Mouse (Mus musculus): Measurements from ENCODE around the gene Atp2c1. TPM values are rescaled to one million over a fixed set of nuclear protein-coding genes. Genes with fewer than 3 reads are reported as not detected.

The Atp2c1 gene
- polyA plus RNA-seq, 1 experiment: 20.5 TPM

DNA sequence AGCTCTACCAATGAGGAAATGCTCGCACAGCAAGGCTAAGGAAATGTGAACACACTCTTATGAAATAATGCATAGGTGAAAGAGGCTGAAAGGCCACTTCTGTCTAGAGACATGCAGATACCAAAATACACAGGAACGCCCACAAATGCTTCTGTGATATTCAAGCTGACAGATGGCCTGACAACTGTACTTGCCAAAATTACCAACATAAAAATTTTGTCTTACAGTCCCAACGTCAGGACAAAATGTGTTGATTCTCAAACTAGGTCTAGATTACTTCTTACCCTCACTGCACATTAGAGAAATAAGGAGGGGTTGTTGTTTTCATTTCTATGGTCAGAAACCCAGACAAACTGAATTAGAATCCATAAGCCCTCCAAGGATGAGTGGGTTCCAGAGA lies 51.0 kb downstream of the Atp2c1 start:
- no peaks in the 10 kb centered on the region for H3K36me3 ChIP-seq (ENCODE audit: control insufficient read depth, insufficient read depth)
- TF ChIP-seq USF1 (IDR thresholded peaks at IDR 0.05; ENCODE audit: low read depth): no peak
- no peak for TF ChIP-seq REST (IDR thresholded peaks at IDR 0.05; ENCODE audit: insufficient read depth, insufficient read length)
- TF ChIP-seq CEBPB (IDR thresholded peaks at IDR 0.05; ENCODE audit: insufficient read depth, poor library complexity, severe bottlenecking): no peak
- no peak for TF ChIP-seq TCF3 (IDR thresholded peaks at IDR 0.05; ENCODE audit: insufficient read length, low read depth)
- no peak for TF ChIP-seq POLR2AphosphoS2 (IDR thresholded peaks at IDR 0.05; ENCODE audit: insufficient read length, low read depth)
- TF ChIP-seq SRF (IDR thresholded peaks at IDR 0.05; ENCODE audit: control insufficient read depth, insufficient read length, low read depth): no peak
- no peak for TF ChIP-seq MYOG (IDR thresholded peaks at IDR 0.05; ENCODE audit: control insufficient read depth in 1 of 3, insufficient read depth in 1 of 3, insufficient read length in 2 of 3, low read depth in 2 of 3)
- peaks cover 52% of the 10 kb centered on the region for H3K79me2 ChIP-seq (ENCODE audit: control insufficient read depth, insufficient read depth)
- no peak overlapping the region for H3ac ChIP-seq (ENCODE audit: control insufficient read depth, insufficient read length)
- no peaks in the 10 kb centered on the region for H3K27me3 ChIP-seq (ENCODE audit: control insufficient read depth, insufficient read depth, insufficient read length)
- no peak overlapping the region for H3K4me3 ChIP-seq
- H3K4me2 ChIP-seq (ENCODE audit: low read depth): peak overlapping the region; percentile 25

GRCm38 (mm10) chr9:105474910-105475309 lies 52.2 kb downstream of the Atp2c1 start:
- H3K27me3 ChIP-seq (ENCODE audit: control insufficient read depth, insufficient read depth, insufficient read length): no peaks in the 10 kb centered on the region
- H3K4me3 ChIP-seq: no peak overlapping the region
- TF ChIP-seq USF1 (IDR thresholded peaks at IDR 0.05; ENCODE audit: low read depth): no peak
- TF ChIP-seq SRF (IDR thresholded peaks at IDR 0.05; ENCODE audit: control insufficient read depth, insufficient read length, low read depth): no peak
- no peak for TF ChIP-seq E2F4 (IDR thresholded peaks at IDR 0.05; ENCODE audit: insufficient read depth)
- TF ChIP-seq MYOD1 (IDR thresholded peaks at IDR 0.05; ENCODE audit: control insufficient read depth in 1 of 3, insufficient read length in 2 of 3, low read depth in 2 of 3): peak in 2 of 3 experiments; percentile 10 to 15
- no peak for TF ChIP-seq POLR2A (IDR thresholded peaks at IDR 0.05; ENCODE audit: insufficient read length, low read depth)
- peak in 1 of 3 experiments; percentile 48 for TF ChIP-seq MYOG (IDR thresholded peaks at IDR 0.05; ENCODE audit: control insufficient read depth in 1 of 3, insufficient read depth in 1 of 3, insufficient read length in 2 of 3, low read depth in 2 of 3)
- no peak for TF ChIP-seq TCF3 (IDR thresholded peaks at IDR 0.05; ENCODE audit: insufficient read length, low read depth)
- TF ChIP-seq POLR2AphosphoS2 (IDR thresholded peaks at IDR 0.05; ENCODE audit: insufficient read length, low read depth): no peak
- H3K79me2 ChIP-seq (ENCODE audit: control insufficient read depth, insufficient read depth): peaks cover 42% of the 10 kb centered on the region
- H3K4me2 ChIP-seq (ENCODE audit: low read depth): no peak overlapping the region
- no peaks in the 10 kb centered on the region for H3K36me3 ChIP-seq (ENCODE audit: control insufficient read depth, insufficient read depth)
- no peak overlapping the region for H3ac ChIP-seq (ENCODE audit: control insufficient read depth, insufficient read length)

GRCm38 (mm10) chr9:105467787-105468186 lies 59.3 kb downstream of the Atp2c1 start:
- TF ChIP-seq E2F4 (IDR thresholded peaks at IDR 0.05; ENCODE audit: insufficient read depth): no peak
- no peak for TF ChIP-seq TCF3 (IDR thresholded peaks at IDR 0.05; ENCODE audit: insufficient read length, low read depth)
- no peak for TF ChIP-seq MYOD1 (IDR thresholded peaks at IDR 0.05; ENCODE audit: control insufficient read depth in 1 of 3, insufficient read length in 2 of 3, low read depth in 2 of 3)
- no peak for TF ChIP-seq POLR2AphosphoS2 (IDR thresholded peaks at IDR 0.05; ENCODE audit: insufficient read length, low read depth)
- no peak for TF ChIP-seq USF1 (IDR thresholded peaks at IDR 0.05; ENCODE audit: low read depth)
- TF ChIP-seq REST (IDR thresholded peaks at IDR 0.05; ENCODE audit: insufficient read depth, insufficient read length): no peak
- TF ChIP-seq SRF (IDR thresholded peaks at IDR 0.05; ENCODE audit: control insufficient read depth, insufficient read length, low read depth): no peak
- no peak for TF ChIP-seq TCF12 (IDR thresholded peaks at IDR 0.05; ENCODE audit: insufficient read depth, poor library complexity, severe bottlenecking)
- no peak for TF ChIP-seq CEBPB (IDR thresholded peaks at IDR 0.05; ENCODE audit: insufficient read depth, poor library complexity, severe bottlenecking)
- no peak for TF ChIP-seq MYOG (IDR thresholded peaks at IDR 0.05; ENCODE audit: control insufficient read depth in 1 of 3, insufficient read depth in 1 of 3, insufficient read length in 2 of 3, low read depth in 2 of 3)
- no peak for TF ChIP-seq MAX (IDR thresholded peaks at IDR 0.05; ENCODE audit: low read depth)
- no peak overlapping the region for H3K4me2 ChIP-seq (ENCODE audit: low read depth)

DNA sequence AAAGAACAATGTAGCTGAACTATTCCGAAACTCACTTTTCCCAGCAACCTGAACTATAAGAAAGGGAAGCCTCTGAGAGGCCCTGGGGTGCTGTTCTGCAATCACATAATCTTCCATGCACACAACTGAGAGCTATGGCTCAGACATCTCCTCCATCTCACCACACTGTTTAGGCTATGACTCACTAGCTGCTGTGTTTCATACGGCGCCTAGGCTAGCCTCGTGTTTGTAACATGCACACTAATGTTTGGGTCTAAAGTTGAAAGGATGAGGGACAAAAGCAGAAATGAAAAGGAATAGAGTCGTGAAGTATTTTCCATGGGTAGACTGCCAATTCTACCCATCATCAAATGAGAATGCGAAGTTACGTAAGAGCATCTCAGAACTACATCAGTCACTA lies 65.6 kb downstream of the Atp2c1 start:
- H3K79me2 ChIP-seq (ENCODE audit: control insufficient read depth, insufficient read depth): no peaks in the 10 kb centered on the region
- no peak overlapping the region for H3K4me2 ChIP-seq (ENCODE audit: low read depth)
- peaks cover 6% of the 10 kb centered on the region for H3K36me3 ChIP-seq (ENCODE audit: control insufficient read depth, insufficient read depth)
- no peak overlapping the region for H3ac ChIP-seq (ENCODE audit: control insufficient read depth, insufficient read length)
- TF ChIP-seq USF1 (IDR thresholded peaks at IDR 0.05; ENCODE audit: low read depth) (no peak), MYOG (IDR thresholded peaks at IDR 0.05; ENCODE audit: control insufficient read depth in 1 of 3, insufficient read depth in 1 of 3, insufficient read length in 2 of 3, low read depth in 2 of 3) (no peak), POLR2AphosphoS2 (IDR thresholded peaks at IDR 0.05; ENCODE audit: insufficient read length, low read depth) (no peak), E2F4 (IDR thresholded peaks at IDR 0.05; ENCODE audit: insufficient read depth) (no peak), CEBPB (IDR thresholded peaks at IDR 0.05; ENCODE audit: insufficient read depth, poor library complexity, severe bottlenecking) (no peak), MYOD1 (IDR thresholded peaks at IDR 0.05; ENCODE audit: control insufficient read depth in 1 of 3, insufficient read length in 2 of 3, low read depth in 2 of 3) (no peak), MAX (IDR thresholded peaks at IDR 0.05; ENCODE audit: low read depth) (no peak), POLR2A (IDR thresholded peaks at IDR 0.05; ENCODE audit: insufficient read length, low read depth) (no peak), TCF12 (IDR thresholded peaks at IDR 0.05; ENCODE audit: insufficient read depth, poor library complexity, severe bottlenecking) (no peak), REST (IDR thresholded peaks at IDR 0.05; ENCODE audit: insufficient read depth, insufficient read length) (no peak), SRF (IDR thresholded peaks at IDR 0.05; ENCODE audit: control insufficient read depth, insufficient read length, low read depth) (no peak), TCF3 (IDR thresholded peaks at IDR 0.05; ENCODE audit: insufficient read length, low read depth) (no peak)
- no peak overlapping the region for H3K4me3 ChIP-seq
- no peaks in the 10 kb centered on the region for H3K27me3 ChIP-seq (ENCODE audit: control insufficient read depth, insufficient read depth, insufficient read length)

More at GRCm38 (mm10) chr9:105467787-105468186, 59.3 kb downstream of the Atp2c1 start:
- H3K4me3 ChIP-seq: no peak overlapping the region
- no peak overlapping the region for H3ac ChIP-seq (ENCODE audit: control insufficient read depth, insufficient read length)
- no peaks in the 10 kb centered on the region for H3K36me3 ChIP-seq (ENCODE audit: control insufficient read depth, insufficient read depth)
- H3K27me3 ChIP-seq (ENCODE audit: control insufficient read depth, insufficient read depth, insufficient read length): no peaks in the 10 kb centered on the region
- H3K79me2 ChIP-seq (ENCODE audit: control insufficient read depth, insufficient read depth): peaks cover 11% of the 10 kb centered on the region

- no peak overlapping the region for H3ac ChIP-seq (ENCODE audit: control insufficient read depth, insufficient read length)
- H3K27me3 ChIP-seq (ENCODE audit: control insufficient read depth, insufficient read depth, insufficient read length): no peaks in the 10 kb centered on the region
- TF ChIP-seq E2F4 (IDR thresholded peaks at IDR 0.05; ENCODE audit: insufficient read depth) (no peak), TCF3 (IDR thresholded peaks at IDR 0.05; ENCODE audit: insufficient read length, low read depth) (no peak), CEBPB (IDR thresholded peaks at IDR 0.05; ENCODE audit: insufficient read depth, poor library complexity, severe bottlenecking) (no peak), MAX (IDR thresholded peaks at IDR 0.05; ENCODE audit: low read depth) (no peak), REST (IDR thresholded peaks at IDR 0.05; ENCODE audit: insufficient read depth, insufficient read length) (no peak)
- peak overlapping the region; percentile 18 for H3K4me2 ChIP-seq (ENCODE audit: low read depth)
- no peaks in the 10 kb centered on the region for H3K79me2 ChIP-seq (ENCODE audit: control insufficient read depth, insufficient read depth)
- no peak overlapping the region for H3K4me3 ChIP-seq
- peaks cover 6% of the 10 kb centered on the region for H3K36me3 ChIP-seq (ENCODE audit: control insufficient read depth, insufficient read depth)
Observed at GRCm38 (mm10) chr9:105459032-105459431, 68.1 kb downstream of the Atp2c1 start.
